Mouse (Mus musculus) 3134 (cell line): ENCODE data around the gene Cytl1.

Experiments
- DNase-seq: peaks from one replicate; pipeline ENCODE4 v3.0.0-alpha.2; 2011; ENCODE audit warnings: low spot score; ENCODE audit not compliant: insufficient read length; ENCODE audit errors: extremely low read depth

Gene Cytl1

DNA sequence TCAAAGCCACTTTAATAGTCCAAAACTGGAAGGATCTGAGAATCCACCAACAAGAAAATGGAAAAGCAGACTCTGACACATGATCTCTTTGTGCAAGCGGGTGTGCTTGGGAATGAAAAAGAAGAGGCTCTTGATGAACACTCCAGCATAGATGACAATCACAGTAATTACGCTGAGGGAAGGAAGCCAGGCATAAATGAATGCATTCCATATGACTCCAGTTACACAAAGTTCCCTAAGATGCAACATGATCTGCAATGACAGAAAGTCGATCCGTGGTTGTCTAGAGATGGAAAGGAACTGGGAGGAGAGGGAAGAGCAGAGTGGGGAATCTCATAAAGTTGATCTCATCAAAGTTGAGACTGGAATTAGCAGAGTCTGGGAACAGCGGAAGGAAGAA is 31.9 kb downstream of the Cytl1 start:
- no peak for DNase-seq

DNA sequence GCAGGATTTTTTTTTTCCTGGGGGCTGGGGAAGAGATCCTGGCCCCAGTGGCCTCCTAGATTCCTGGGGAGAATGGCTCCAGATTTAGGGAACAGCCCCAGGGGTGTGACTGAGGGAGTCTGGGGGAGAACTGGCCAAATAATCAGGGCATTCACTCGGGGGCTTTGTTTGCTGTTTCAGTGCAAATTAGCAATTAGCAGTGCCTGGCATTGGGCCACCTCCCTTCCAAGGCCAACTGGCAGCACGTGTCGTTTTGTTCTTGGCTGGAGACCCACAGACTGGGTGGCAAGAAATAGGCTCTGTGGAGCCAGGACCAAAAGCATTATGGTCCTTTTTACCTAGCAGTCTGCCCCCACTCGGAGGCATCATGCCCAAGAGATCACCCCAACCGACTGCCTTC is 33.7 kb downstream of the Cytl1 start:
- DNase-seq = no peak

DNA sequence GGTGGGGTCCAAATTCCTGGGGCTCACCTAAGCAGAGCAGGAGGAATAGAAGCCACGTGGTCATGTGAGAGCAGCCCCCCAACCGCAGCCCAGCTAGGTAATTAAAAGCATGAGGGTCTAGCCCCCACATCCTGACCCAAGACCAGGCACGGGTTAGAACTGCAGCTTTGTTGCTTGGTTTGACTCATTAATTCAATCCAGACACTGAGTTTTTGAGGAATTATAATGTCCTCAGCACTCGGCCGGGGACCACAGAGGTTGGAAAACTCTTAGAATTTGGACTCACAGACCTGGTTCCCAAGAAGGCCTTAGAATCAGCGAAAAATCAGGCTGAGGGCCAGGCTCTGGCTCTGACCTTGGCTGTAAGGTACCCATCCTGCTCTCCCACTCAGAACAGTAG is 35.6 kb downstream of the Cytl1 start:
- no peak for DNase-seq

DNA sequence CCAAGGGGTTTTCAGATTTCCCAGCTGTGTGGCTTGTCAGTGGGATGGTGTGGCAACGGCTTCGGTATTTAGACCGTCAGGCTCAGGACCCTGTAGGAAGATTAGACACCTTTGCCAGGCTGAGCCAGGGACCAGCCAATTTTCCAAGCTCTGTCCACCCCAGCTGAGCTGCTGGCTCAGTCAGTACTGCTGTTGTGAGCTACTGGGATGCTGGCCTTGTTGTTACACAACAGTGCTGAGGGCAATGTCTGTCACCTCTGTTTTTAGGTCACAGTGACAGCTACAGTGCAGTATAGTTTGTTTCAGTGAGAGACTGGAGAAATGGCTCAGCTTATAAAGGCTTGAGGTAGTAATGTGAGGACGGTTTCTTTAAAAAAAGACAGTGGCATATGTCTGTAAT is 38.7 kb downstream of the Cytl1 start:
- DNase-seq = no peak

DNA sequence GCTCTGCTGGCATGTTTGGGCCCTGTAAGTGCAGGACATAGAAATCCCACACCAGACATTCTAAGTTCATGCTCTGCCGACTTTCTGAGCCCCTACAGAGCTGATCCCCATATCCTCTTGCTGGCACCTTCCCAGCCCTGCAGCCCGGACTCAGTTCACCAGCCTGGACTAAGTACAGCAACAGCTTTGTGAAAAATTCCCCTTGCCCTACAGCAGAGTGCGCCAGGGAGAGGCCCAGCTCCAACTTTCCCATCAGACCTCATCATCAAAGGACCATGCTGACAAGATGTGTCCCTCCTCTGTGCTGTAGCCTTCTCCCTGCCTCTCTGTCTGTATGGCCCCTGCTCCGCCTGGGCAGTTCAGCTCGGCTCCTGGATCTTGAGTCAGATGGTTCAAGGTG is 40.4 kb downstream of the Cytl1 start:
- DNase-seq = no peak

DNA sequence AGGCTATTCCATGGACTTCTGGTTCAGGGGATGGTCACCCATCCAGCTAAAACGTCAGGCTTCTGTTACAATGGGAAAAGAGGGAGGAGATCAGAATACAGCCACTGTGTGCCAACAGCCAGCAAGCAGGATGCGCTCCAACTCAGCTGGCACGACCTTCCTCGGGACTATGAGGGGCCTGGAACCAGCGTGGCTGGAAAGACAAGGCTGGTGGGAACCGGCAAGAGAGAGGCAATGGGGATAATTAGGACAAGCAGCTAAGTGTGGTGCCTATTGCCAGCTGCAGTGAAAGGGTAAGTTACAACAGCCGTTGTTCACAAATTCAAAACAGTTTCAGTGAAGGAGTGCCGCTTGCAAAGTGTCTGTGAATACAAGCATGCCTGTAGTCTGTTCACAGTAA is 48.0 kb downstream of the Cytl1 start:
- no peak for DNase-seq

DNA sequence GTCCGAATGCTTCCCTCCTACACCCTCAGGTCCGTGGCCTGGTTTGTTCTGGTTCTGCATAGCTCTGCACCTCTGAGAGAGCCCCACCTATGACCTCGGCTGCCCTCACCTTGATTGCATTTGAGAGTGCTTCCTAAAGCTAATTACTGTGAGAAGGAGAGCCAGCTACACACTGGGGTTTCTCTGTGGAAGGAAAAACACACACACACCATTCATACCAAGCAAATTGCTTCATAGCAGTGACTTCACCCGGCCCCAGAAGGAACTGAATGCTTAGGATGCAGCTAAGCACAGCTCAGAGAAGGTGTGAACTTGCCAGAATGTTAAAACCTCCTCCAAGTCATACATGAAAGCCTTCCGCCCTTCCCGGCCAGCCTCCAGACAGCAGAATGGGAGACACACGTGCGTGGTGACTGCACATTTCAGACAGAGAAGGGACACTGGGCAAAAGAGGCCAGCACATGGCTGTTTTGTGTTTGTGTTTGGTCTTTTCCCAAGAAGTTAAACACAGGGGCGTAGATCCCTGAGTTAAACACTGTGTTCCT is 49.6 kb downstream of the Cytl1 start:
- no peak for DNase-seq
